Mouse (Mus musculus): ENCODE results near the gene Tmem132d.
A peak's percentile ranks its signal among the peaks of the same experiment; 100 is the strongest.

The Tmem132d gene

GRCm38 (mm10) chr5:127918376-127918775 is 514.5 kb downstream of the Tmem132d start:
- DNase-seq, result no peak

- DNase-seq, result no peak
These were observed 518.7 kb downstream of the Tmem132d start for GRCm38 (mm10) chr5:127914157-127914556.

GRCm38 (mm10) chr5:127911603-127912002 is 521.3 kb downstream of the Tmem132d start:
- DNase-seq, result peak in 1 of 2 experiments; percentile 43

- DNase-seq, result no peak
These were observed 522.5 kb downstream of the Tmem132d start for GRCm38 (mm10) chr5:127910356-127910755.

- no peak for DNase-seq
These were observed 537.7 kb downstream of the Tmem132d start for GRCm38 (mm10) chr5:127895176-127895575.

- no peak for DNase-seq
These were observed 547.0 kb downstream of the Tmem132d start for GRCm38 (mm10) chr5:127885566-127886505.

- DNase-seq, result no peak
These were observed 549.9 kb downstream of the Tmem132d start for GRCm38 (mm10) chr5:127883021-127883420.

- DNase-seq, result no peak
These were observed 558.4 kb downstream of the Tmem132d start for GRCm38 (mm10) chr5:127874461-127874860.

GRCm38 (mm10) chr5:127865157-127865556 is 567.7 kb downstream of the Tmem132d start:
- DNase-seq, result no peak

- no peak for DNase-seq
These were observed 573.2 kb downstream of the Tmem132d start for GRCm38 (mm10) chr5:127859719-127860118.

- DNase-seq, result peak; percentile 47 to 80
These were observed 580.6 kb downstream of the Tmem132d start for GRCm38 (mm10) chr5:127852305-127852704.

- DNase-seq, result no peak
These were observed 601.1 kb downstream of the Tmem132d start for GRCm38 (mm10) chr5:127831791-127832190.

GRCm38 (mm10) chr5:127830831-127831230 is 602.0 kb downstream of the Tmem132d start:
- DNase-seq, result no peak

GRCm38 (mm10) chr5:127828756-127829155 is 604.1 kb downstream of the Tmem132d start:
- no peak for DNase-seq

- DNase-seq, result peak in 1 of 2 experiments; percentile 5
These were observed 610.9 kb downstream of the Tmem132d start for GRCm38 (mm10) chr5:127821960-127822359.

- DNase-seq, result no peak
These were observed 617.6 kb downstream of the Tmem132d start for GRCm38 (mm10) chr5:127815292-127815691.

- DNase-seq, result no peak
These were observed 625.5 kb downstream of the Tmem132d start for GRCm38 (mm10) chr5:127807419-127807818.

GRCm38 (mm10) chr5:127806850-127807249 is 626.0 kb downstream of the Tmem132d start:
- DNase-seq, result no peak

GRCm38 (mm10) chr5:127800907-127801306 is 632.0 kb downstream of the Tmem132d start:
- DNase-seq, result no peak

- DNase-seq, result no peak
These were observed 651.7 kb downstream of the Tmem132d start for GRCm38 (mm10) chr5:127781221-127781620.

GRCm38 (mm10) chr5:127775749-127776148 is 657.1 kb downstream of the Tmem132d start:
- no peak for DNase-seq

GRCm38 (mm10) chr5:127758576-127758975 is 674.3 kb downstream of the Tmem132d start:
- no peak for DNase-seq

- DNase-seq, result no peak
These were observed 676.0 kb downstream of the Tmem132d start for GRCm38 (mm10) chr5:127756671-127757423.

GRCm38 (mm10) chr5:127756011-127756410 is 676.9 kb downstream of the Tmem132d start:
- DNase-seq, result no peak

All from kidney, postnatal 25 days (tissue).